Mouse (Mus musculus) testis, postnatal 14 days (tissue): ENCODE data around the gene Smok3b.
"Not testable (repeated sequence)": the region's sequence is repeated elsewhere in the genome, so short reads cannot be mapped to it uniquely, and the experiment has no call there.

Experiments used
- DNase-seq: peaks from one replicate; pipeline ENCODE4 v3.0.0; 2021; ENCODE audit warnings: low spot score

The Smok3b gene

GRCm38 (mm10) chr5:138020961-138021479 lies at the start of gene Smok3b, which contains the start of gene Smok3a:
Gene Smok3b (plus strand): TSS chr5:138021429.
Gene Smok3a (plus strand): TSS chr5:138021261.
- not testable (repeated sequence) for DNase-seq

GRCm38 (mm10) chr5:137973161-137973560 lies 48.1 kb upstream of the Smok3b start:
- no peak for DNase-seq

GRCm38 (mm10) chr5:137973738-137974137 lies 47.5 kb upstream of the Smok3b start:
- no peak for DNase-seq

- DNase-seq: no peak
Observed at GRCm38 (mm10) chr5:137974724-137975123, 46.5 kb upstream of the Smok3b start.

- DNase-seq: no peak
Observed at GRCm38 (mm10) chr5:137975434-137975833, 45.8 kb upstream of the Smok3b start.

GRCm38 (mm10) chr5:137977291-137977690 lies 43.9 kb upstream of the Smok3b start:
- no peak for DNase-seq

- no peak for DNase-seq
Observed at GRCm38 (mm10) chr5:137979081-137979480, 42.1 kb upstream of the Smok3b start.

GRCm38 (mm10) chr5:137981300-137981699 lies 39.9 kb upstream of the Smok3b start, which contains the start of gene Azgp1:
Gene Azgp1 (plus strand): TSS chr5:137981520.
- DNase-seq: no peak

GRCm38 (mm10) chr5:137986351-137986750 lies 34.9 kb upstream of the Smok3b start:
- DNase-seq: no peak

- DNase-seq: no peak
Observed at GRCm38 (mm10) chr5:138009437-138009836, 11.8 kb upstream of the Smok3b start.

GRCm38 (mm10) chr5:138012382-138012781 lies 8.8 kb upstream of the Smok3b start:
- DNase-seq: no peak

- no peak for DNase-seq
Observed at GRCm38 (mm10) chr5:138016530-138016929, 4.7 kb upstream of the Smok3b start.

GRCm38 (mm10) chr5:138016997-138017396 lies 4.2 kb upstream of the Smok3b start:
- DNase-seq: no peak

- DNase-seq: not testable (repeated sequence)
Observed at GRCm38 (mm10) chr5:138019577-138019976, 1.7 kb upstream of the Smok3b start.

- not testable (repeated sequence) for DNase-seq
Observed at GRCm38 (mm10) chr5:138052894-138053293, 31.7 kb downstream of the Smok3b start, which contains the start of gene Smok3c. Gene Smok3c (plus strand): TSS chr5:138053194.

- no peak for DNase-seq
Observed at GRCm38 (mm10) chr5:138073803-138074202, 52.6 kb downstream of the Smok3b start.

GRCm38 (mm10) chr5:138075684-138076083 lies 54.5 kb downstream of the Smok3b start:
- no peak for DNase-seq

- no peak for DNase-seq
Observed at GRCm38 (mm10) chr5:138076148-138076547, 54.9 kb downstream of the Smok3b start.

- DNase-seq: no peak
Observed at GRCm38 (mm10) chr5:138080456-138080855, 59.2 kb downstream of the Smok3b start.

GRCm38 (mm10) chr5:138081446-138081845 lies 60.2 kb downstream of the Smok3b start:
- no peak for DNase-seq

- DNase-seq: no peak
Observed at GRCm38 (mm10) chr5:138083318-138083900, 62.2 kb downstream of the Smok3b start.

- no peak for DNase-seq
Observed at GRCm38 (mm10) chr5:138083936-138084335, 62.7 kb downstream of the Smok3b start.

GRCm38 (mm10) chr5:138084507-138084906 lies 63.3 kb downstream of the Smok3b start:
- DNase-seq: no peak

- DNase-seq: peak; percentile 86
Observed at GRCm38 (mm10) chr5:138084996-138085395, 63.8 kb downstream of the Smok3b start, which contains the start of gene Zkscan1. Gene Zkscan1 (plus strand): TSS chr5:138085084.
